Comparison of ENCODE assay signal across 8 mouse cellular contexts in the genomic region with DNA sequence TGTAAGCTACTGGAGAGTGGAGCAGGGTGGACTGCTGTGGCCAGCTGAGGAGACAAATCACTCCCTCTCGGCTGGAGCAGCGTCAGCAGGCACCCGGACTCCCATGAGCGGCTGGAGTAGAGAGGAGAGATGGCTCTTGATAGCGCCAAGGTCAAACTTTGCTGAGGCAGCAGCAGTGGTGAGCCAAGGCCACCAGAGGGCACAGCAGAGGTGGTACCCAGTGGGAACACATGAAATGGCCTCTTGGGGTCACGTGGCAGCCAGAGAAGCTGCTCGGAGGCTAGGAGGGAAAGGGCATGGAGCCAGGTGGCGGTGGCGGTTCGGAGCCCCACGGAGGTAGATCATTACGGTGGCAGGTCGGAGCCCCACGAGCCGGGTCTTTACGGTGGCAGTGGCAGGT. TPM values are rescaled to one million over a fixed set of nuclear protein-coding genes. Genes with fewer than 3 reads are reported as not detected.
A peak's percentile ranks its signal among the peaks of the same experiment; 100 is the strongest.
DNase-seq lines count a peak whose midpoint lies in the region; ATAC-seq and TF ChIP-seq lines count a peak whose summit lies in the region.

No protein-coding gene starts in this region.

- CTCF ChIA-PET in Patski (lab: Charles Lee): interaction anchor here (1.2 to 1.7 kb wide), 3 partner anchors 10 to 260 kb away, joined by 3 to 4 read pairs (median 3); no protein-coding TSS in a partner anchor

- no peak overlapping the region for H3K27ac ChIP-seq in hindbrain, embryonic 13.5 days

- no peak overlapping the region for H3K4me3 ChIP-seq in hindbrain, embryonic 13.5 days

- TF ChIP-seq CTCF in Patski (IDR thresholded peaks at IDR 0.05): peak; percentile 59

- in situ Hi-C loops in Patski (cut with MboI; ENCODE audit: low pct_unique_long_range_greater_than_20kb): no loop called here

- POLR2A ChIA-PET in Patski (lab: Charles Lee): interaction anchor here (0.6 kb wide), 1 partner anchor 15 kb away, joined by 3 read pairs; no protein-coding TSS in a partner anchor

- no peak for ATAC-seq in Patski
- ATAC-seq in hindbrain, embryonic 13.5 days (ENCODE audit: low FRiP score): no peak

- H3K9me3 ChIP-seq in hindbrain, embryonic 13.5 days: no peaks in the 10 kb centered on the region

- no peak for DNase-seq in Patski (ENCODE audit: low read depth, low spot score)
- DNase-seq in cerebellum, postnatal 14 days: peak; percentile 88 to 93
- peak; percentile 64 to 65 for DNase-seq in frontal cortex, postnatal 14 days (ENCODE audit: low spot score in 2 of 2)
- DNase-seq in layer of hippocampus, postnatal 25 days (ENCODE audit: extremely low spot score in 1 of 2, low spot score in 1 of 2): peak; percentile 47 to 66
- DNase-seq in lung, postnatal 25 days (ENCODE audit: low spot score): peak; percentile 92
- peak; percentile 85 for DNase-seq in retina, embryonic 14.5 days (ENCODE audit: low spot score)
- peak; percentile 89 for DNase-seq in thymus, postnatal 36 days

- peaks cover 7% of the 10 kb centered on the region for H3K4me1 ChIP-seq in hindbrain, embryonic 13.5 days (replicated peaks)

- H3K36me3 ChIP-seq in hindbrain, embryonic 13.5 days: no peaks in the 10 kb centered on the region

- peak overlapping the region; percentile 36 for H3K4me2 ChIP-seq in hindbrain, embryonic 13.5 days

- H3K27me3 ChIP-seq in Patski: no peaks in the 10 kb centered on the region
- no peaks in the 10 kb centered on the region for H3K27me3 ChIP-seq in hindbrain, embryonic 13.5 days

- 13% methylated on average over 16 of the region's 16 CpGs for WGBS in hindbrain, embryonic 13.5 days

- H3K9ac ChIP-seq in hindbrain, embryonic 13.5 days: peak overlapping the region; percentile 39; the same call in 1 of the 2 replicates

RNA-seq across cellular contexts. Expression of a gene that starts 12.8 kb away (rescaled TPM):
- polyA plus RNA-seq in Patski (2021): 1.6 TPM
- 7.0 and 7.1 TPM in 2 replicates for polyA plus RNA-seq in hindbrain, embryonic 13.5 days (2015; fragmentation: Nextera tagmentation; extraction: Ambion mirVana)
- 1 to 10 TPM; 7.9 to 8.2 TPM for total RNA-seq in layer of hippocampus, postnatal 25 days (2021)
